Mouse (Mus musculus): ENCODE measurements at regions not wholly inside any gene's neighbourhood (a gene's known extent, or its start where the extent isn't known, plus 50 kb on each side); places are given as distances from the start of the nearest gene placed in this dataset.

GRCm38 (mm10) chr6:140368354-140369069 is 55.3 kb upstream of the Plekha5 start:
- no peak for ATAC-seq (ENCODE audit: low TSS enrichment)

- no peak for ATAC-seq (ENCODE audit: low TSS enrichment)
Observed at GRCm38 (mm10) chr6:140367303-140367702, 56.6 kb upstream of the Plekha5 start.

- ATAC-seq (ENCODE audit: low TSS enrichment) = no peak
Observed at GRCm38 (mm10) chr6:140366791-140367190, 57.1 kb upstream of the Plekha5 start.

GRCm38 (mm10) chr6:140360996-140361395 is 62.9 kb upstream of the Plekha5 start:
- ATAC-seq (ENCODE audit: low TSS enrichment) = peak; percentile 98

GRCm38 (mm10) chr6:140357901-140358300 is 66.0 kb upstream of the Plekha5 start:
- no peak for ATAC-seq (ENCODE audit: low TSS enrichment)

- ATAC-seq (ENCODE audit: low TSS enrichment) = no peak
Observed at GRCm38 (mm10) chr6:140357300-140357699, 66.6 kb upstream of the Plekha5 start.

GRCm38 (mm10) chr6:140354082-140354481 is 69.8 kb upstream of the Plekha5 start:
- no peak for ATAC-seq (ENCODE audit: low TSS enrichment)

GRCm38 (mm10) chr6:140353610-140354009 is 70.2 kb upstream of the Plekha5 start:
- ATAC-seq (ENCODE audit: low TSS enrichment) = no peak

GRCm38 (mm10) chr6:140351365-140352095 is 72.3 kb upstream of the Plekha5 start:
- ATAC-seq (ENCODE audit: low TSS enrichment) = no peak

- no peak for ATAC-seq (ENCODE audit: low TSS enrichment)
Observed at GRCm38 (mm10) chr6:140348578-140348977, 75.3 kb upstream of the Plekha5 start.

GRCm38 (mm10) chr6:140346929-140347328 is 76.9 kb upstream of the Plekha5 start:
- ATAC-seq (ENCODE audit: low TSS enrichment) = no peak

GRCm38 (mm10) chr6:140343638-140344037 is 80.2 kb upstream of the Plekha5 start:
- no peak for ATAC-seq (ENCODE audit: low TSS enrichment)

GRCm38 (mm10) chr6:140342881-140343280 is 81.0 kb upstream of the Plekha5 start:
- ATAC-seq (ENCODE audit: low TSS enrichment) = no peak

GRCm38 (mm10) chr6:140339731-140340130 is 84.1 kb upstream of the Plekha5 start:
- no peak for ATAC-seq (ENCODE audit: low TSS enrichment)

- peak; percentile 64 for ATAC-seq (ENCODE audit: low TSS enrichment)
Observed at GRCm38 (mm10) chr6:140337897-140338749, 85.7 kb upstream of the Plekha5 start.

GRCm38 (mm10) chr6:140337083-140337491 is 86.8 kb upstream of the Plekha5 start:
- ATAC-seq (ENCODE audit: low TSS enrichment) = no peak

GRCm38 (mm10) chr6:140336414-140336941 is 87.4 kb upstream of the Plekha5 start:
- ATAC-seq (ENCODE audit: low TSS enrichment) = no peak

GRCm38 (mm10) chr6:140333397-140333796 is 90.5 kb upstream of the Plekha5 start:
- ATAC-seq (ENCODE audit: low TSS enrichment) = no peak

- no peak for ATAC-seq (ENCODE audit: low TSS enrichment)
Observed at GRCm38 (mm10) chr6:140308641-140309040, 115.2 kb upstream of the Plekha5 start.

GRCm38 (mm10) chr6:140306811-140307558 is 116.9 kb upstream of the Plekha5 start:
- ATAC-seq (ENCODE audit: low TSS enrichment) = no peak

GRCm38 (mm10) chr6:140304105-140304504 is 119.7 kb upstream of the Plekha5 start:
- ATAC-seq (ENCODE audit: low TSS enrichment) = no peak

Data from frontal cortex, adult (tissue).